Mouse (Mus musculus) ES-E14 (cell line): Measurements from ENCODE around the gene Tax1bp1. TPM values are rescaled to one million over a fixed set of nuclear protein-coding genes. Genes with fewer than 3 reads are reported as not detected.
A peak's percentile ranks its signal among the peaks of the same experiment; 100 is the strongest.

Experiments
- DNase-seq: peaks from one replicate; pipeline ENCODE4 v3.0.0-alpha.2; 2013; ENCODE audit warnings: low read depth, low spot score
- H3K27ac ChIP-seq: 2 replicates; pipeline ENCODE4 v1.5.1; 2012; ENCODE audit warnings: low read depth, mild to moderate bottlenecking, low read length, moderate library complexity, mixed read lengths; ENCODE audit not compliant: poor library complexity, insufficient read depth, severe bottlenecking
- H3K36me3 ChIP-seq: 2 replicates; pipeline ENCODE4 v1.6.1; 2012; ENCODE audit warnings: mild to moderate bottlenecking, low read length, moderate library complexity, mixed read lengths; ENCODE audit not compliant: control insufficient read depth, poor library complexity, insufficient read depth, severe bottlenecking
- H3K4me1 ChIP-seq, 2 experiments: fragments of 150-350 bp in 1 of 2; sonication (generic) in 1 of 2; 2 replicates each; pipeline ENCODE4 v1.6.1; 2012; ENCODE audit warnings: low read length in 2 of 2, mild to moderate bottlenecking in 1 of 2, mixed read lengths in 1 of 2; ENCODE audit not compliant: control insufficient read depth in 2 of 2, insufficient read depth in 2 of 2, poor library complexity in 1 of 2
- H3K4me3 ChIP-seq, 2 experiments: fragments of 150-350 bp in 1 of 2; sonication (generic) in 1 of 2; 2 replicates each; pipeline ENCODE4 v1.5.1; 2012; ENCODE audit warnings: low read length in 2 of 2, low read depth in 1 of 2, mild to moderate bottlenecking in 1 of 2, mixed read lengths in 1 of 2; ENCODE audit not compliant: insufficient read depth in 1 of 2, poor library complexity in 1 of 2, severe bottlenecking in 1 of 2
- H3K9ac ChIP-seq: 2 replicates; pipeline ENCODE4 v1.6.1; 2012; ENCODE audit warnings: low read depth, mild to moderate bottlenecking, low read length, mixed read lengths; ENCODE audit not compliant: poor library complexity, insufficient read depth, severe bottlenecking
- H3K9me3 ChIP-seq: fragments of 150-350 bp; sonication (generic); 2 replicates; pipeline ENCODE4 v1.6.1; 2012; ENCODE audit warnings: low read depth, mild to moderate bottlenecking, low read length; ENCODE audit not compliant: control insufficient read depth, insufficient read depth
- CHD2 ChIP-seq: IDR thresholded peaks from 2 replicates; pipeline ENCODE4 v1.6.1; 2014; ENCODE audit warnings: mild to moderate bottlenecking, low read depth, low read length, inconsistent platforms
- HCFC1 ChIP-seq: IDR thresholded peaks from 2 replicates; pipeline ENCODE4 v1.6.1; 2012; ENCODE audit warnings: low read length, inconsistent platforms, borderline replicate concordance; ENCODE audit not compliant: insufficient read depth
- MAFK ChIP-seq: IDR thresholded peaks from 2 replicates; pipeline ENCODE4 v1.6.1; 2014; ENCODE audit warnings: mild to moderate bottlenecking, low read depth, low read length, inconsistent platforms; ENCODE audit not compliant: insufficient read depth
- ZC3H11A ChIP-seq: IDR thresholded peaks from 2 replicates; pipeline ENCODE4 v1.6.1; 2012; ENCODE audit warnings: low read depth, mild to moderate bottlenecking, inconsistent platforms, low read length, borderline replicate concordance
- ZNF384 ChIP-seq: IDR thresholded peaks from 2 replicates; pipeline ENCODE4 v1.6.1; 2012; ENCODE audit warnings: low read depth, low read length, inconsistent platforms
- in situ Hi-C, 2 experiments: fragments of 600-800 bp; cut with MboI; formaldehyde crosslinking; loops; one replicate each; pipeline ENCODE4 v1.15.1; 2025; ENCODE audit warnings: low sequenced_read_pairs in 2 of 2, inconsistent platforms in 1 of 2; ENCODE audit not compliant: unreplicated experiment in 2 of 2
- total RNA-seq: library from RNA; depleted of rRNA; stranded (reverse); fragments of 300-350 nt; gene quantifications from 2 replicates; pipeline ENCODE4 v1.2.3, GENCODE M21; 2012

Tax1bp1 gene
- total RNA-seq, 1 experiment: 74.0 TPM

GRCm38 (mm10) chr6:52703263-52703662, 10.3 kb upstream of the Tax1bp1 start:
- Histone ChIP-seq H3K36me3 (no peaks in the 10 kb centered on the region), H3K9me3 (no peaks in the 10 kb centered on the region), H3K9ac (no peak overlapping the region), H3K4me1 (no peaks in the 10 kb centered on the region), H3K27ac (no peak overlapping the region), H3K4me3 (no peak overlapping the region)
- DNase-seq: no peak
- in situ Hi-C loops: no loop called here
- TF ChIP-seq ZNF384: no peak

GRCm38 (mm10) chr6:52705280-52705679, 8.2 kb upstream of the Tax1bp1 start:
- no peak for TF ChIP-seq CHD2
- in situ Hi-C loops: no loop called here

DNA sequence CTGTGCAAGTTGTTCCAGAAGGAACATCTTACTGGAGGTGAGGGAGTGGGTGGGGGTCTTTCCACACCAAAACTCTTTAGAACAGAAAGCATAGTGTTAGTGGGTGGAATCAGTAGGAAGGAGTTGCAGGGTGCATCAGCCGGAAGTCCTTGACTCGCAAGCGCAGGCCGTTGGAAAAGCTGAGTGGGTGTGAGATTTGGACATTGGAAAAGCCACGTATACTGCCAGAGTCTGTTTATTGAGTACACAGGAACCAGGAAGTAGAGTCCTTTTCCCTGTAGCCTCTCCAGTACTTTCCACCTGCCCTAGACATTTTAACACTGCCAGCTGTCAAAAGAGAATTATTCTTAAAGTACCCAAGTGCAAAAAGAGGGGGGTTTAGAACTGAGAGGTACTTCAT, 5.7 kb upstream of the Tax1bp1 start:
- in situ Hi-C loops: no loop called here
- no peak for TF ChIP-seq MAFK
- no peak for TF ChIP-seq HCFC1
- no peak for TF ChIP-seq CHD2
- no peak for TF ChIP-seq ZC3H11A
- no peak for TF ChIP-seq ZNF384
- Histone ChIP-seq H3K36me3 (no peaks in the 10 kb centered on the region), H3K4me1 (no peaks in the 10 kb centered on the region), H3K9me3 (no peaks in the 10 kb centered on the region), H3K27ac (no peak overlapping the region), H3K9ac (no peak overlapping the region), H3K4me3 (no peak overlapping the region)
- no peak for DNase-seq

More at GRCm38 (mm10) chr6:52705280-52705679, 8.2 kb upstream of the Tax1bp1 start:
- H3K27ac ChIP-seq: no peak overlapping the region
- H3K4me1 ChIP-seq: no peaks in the 10 kb centered on the region
- no peak overlapping the region for H3K9ac ChIP-seq
- DNase-seq: no peak
- H3K36me3 ChIP-seq: no peaks in the 10 kb centered on the region
- no peaks in the 10 kb centered on the region for H3K9me3 ChIP-seq
- no peak overlapping the region for H3K4me3 ChIP-seq

GRCm38 (mm10) chr6:52712563-52712962, 966 bp upstream of the Tax1bp1 start:
- Histone ChIP-seq H3K4me1 (no peaks in the 10 kb centered on the region), H3K9me3 (no peaks in the 10 kb centered on the region), H3K27ac (no peak overlapping the region), H3K4me3 (no peak overlapping the region), H3K9ac (no peak overlapping the region), H3K36me3 (no peaks in the 10 kb centered on the region)
- DNase-seq: no peak
- TF ChIP-seq CHD2 (no peak), MAFK (no peak), ZNF384 (no peak), ZC3H11A (no peak), HCFC1 (no peak)
- in situ Hi-C loops: no loop called here

DNA sequence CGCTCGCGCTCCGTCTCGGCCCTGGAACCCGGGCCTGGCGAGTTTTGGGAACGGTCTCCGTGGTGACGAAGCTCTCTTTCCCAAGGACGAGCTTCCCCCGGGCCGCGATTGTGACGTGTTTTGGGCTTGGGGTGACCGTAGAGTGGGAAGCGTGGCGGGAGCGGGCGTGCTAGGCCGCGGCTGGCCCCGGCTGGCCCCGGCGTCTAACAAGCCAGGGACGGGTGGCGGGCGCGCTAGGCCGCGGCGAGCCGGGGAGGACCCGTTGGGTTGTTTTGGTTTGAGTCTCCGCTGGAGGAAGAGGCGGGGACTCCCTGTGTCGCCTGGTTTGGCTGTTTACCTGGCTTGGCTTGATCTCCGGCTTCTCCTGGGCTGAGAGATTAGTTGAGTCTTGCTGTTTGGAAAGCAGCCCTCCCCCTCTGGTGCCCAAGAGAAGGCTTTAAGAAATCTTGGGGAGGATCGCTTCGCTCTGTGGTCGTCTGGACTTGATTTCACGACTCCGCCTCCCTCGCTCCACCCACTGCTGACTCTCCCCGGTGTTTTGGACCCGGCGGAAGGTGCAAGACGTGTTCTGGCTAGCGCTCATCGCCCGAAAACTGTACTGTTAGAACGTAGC, 474 bp downstream of the Tax1bp1 start:
- Histone ChIP-seq H3K9ac (peak overlapping the region; percentile 90), H3K9me3 (no peaks in the 10 kb centered on the region), H3K27ac (peak overlapping the region; percentile 74), H3K36me3 (no peaks in the 10 kb centered on the region), H3K4me3 (peak overlapping the region; percentile 86 to 97), H3K4me1 (no peaks in the 10 kb centered on the region)
- in situ Hi-C loops: no loop called here
- TF ChIP-seq CHD2: no peak
- TF ChIP-seq ZC3H11A: no peak
- peak; percentile 74 for DNase-seq
